Mouse (Mus musculus) layer of hippocampus, postnatal 36 days (tissue): Measurements from ENCODE around the gene Tigd3. TPM values are rescaled to one million over a fixed set of nuclear protein-coding genes. Genes with fewer than 3 reads are reported as not detected.
A peak's percentile ranks its signal among the peaks of the same experiment; 100 is the strongest.

Source experiments
- DNase-seq, 2 experiments: peaks; one replicate each; pipeline ENCODE4 v3.0.0; 2022
- total RNA-seq, 2 experiments: library from RNA; stranded (reverse); gene quantifications; 2 replicates each; pipeline ENCODE4 v1.2.3; 2021

The Tigd3 gene
- total RNA-seq, 2 experiments from 2014 or later: 1.9 to 2.2 TPM

DNA sequence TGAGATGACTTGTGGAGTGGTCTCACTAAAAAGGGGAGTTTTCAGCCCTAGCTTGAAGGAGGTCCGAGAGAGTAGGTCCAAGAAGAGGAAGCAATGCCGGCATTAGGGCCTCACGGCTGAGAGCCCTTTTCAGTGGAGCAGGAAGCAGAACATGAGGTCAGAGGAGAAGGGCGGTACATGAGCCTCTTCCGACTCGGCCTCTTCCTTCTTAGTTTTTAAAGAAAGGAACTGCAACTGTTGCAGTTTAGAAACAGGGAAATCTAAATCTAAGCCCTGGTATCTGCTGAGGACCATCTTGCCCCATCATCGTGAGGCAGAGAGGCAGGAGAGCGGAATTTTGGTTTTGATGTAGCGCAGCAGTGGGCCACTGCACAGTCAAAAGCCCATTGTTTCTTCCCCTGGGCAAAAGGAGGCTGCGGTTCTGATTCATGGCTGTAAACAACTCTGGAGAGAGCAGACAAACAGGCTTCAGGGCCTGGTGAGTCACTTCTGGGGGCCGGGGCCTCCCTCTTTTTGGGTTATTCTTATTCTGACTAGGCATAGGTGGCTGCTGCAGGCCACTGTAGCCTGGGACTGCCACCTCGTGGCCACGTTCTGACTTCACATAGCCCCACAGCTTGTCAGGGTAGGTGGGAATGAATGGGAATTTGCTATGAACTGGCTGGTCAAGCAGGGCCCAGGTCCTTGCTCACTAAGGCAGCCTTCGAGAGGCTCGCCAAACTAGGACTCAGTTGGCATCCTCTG is 16.2 kb downstream of the Tigd3 start, which contains the start of gene Slc25a45:
TSS of gene Slc25a45 (plus strand) at position 191 of the 744 bp plus-strand sequence.
- peak; percentile 68 to 71 for DNase-seq

GRCm38 (mm10) chr19:5874969-5875480 is 18.9 kb downstream of the Tigd3 start, which contains the start of gene Frmd8:
TSS of gene Frmd8 (minus strand) at chr19:5875274.
- DNase-seq: peak; percentile 89 to 91

GRCm38 (mm10) chr19:5874391-5874968 is 19.5 kb downstream of the Tigd3 start:
- no peak for DNase-seq

GRCm38 (mm10) chr19:5872931-5873556 is 20.9 kb downstream of the Tigd3 start:
- no peak for DNase-seq

DNA sequence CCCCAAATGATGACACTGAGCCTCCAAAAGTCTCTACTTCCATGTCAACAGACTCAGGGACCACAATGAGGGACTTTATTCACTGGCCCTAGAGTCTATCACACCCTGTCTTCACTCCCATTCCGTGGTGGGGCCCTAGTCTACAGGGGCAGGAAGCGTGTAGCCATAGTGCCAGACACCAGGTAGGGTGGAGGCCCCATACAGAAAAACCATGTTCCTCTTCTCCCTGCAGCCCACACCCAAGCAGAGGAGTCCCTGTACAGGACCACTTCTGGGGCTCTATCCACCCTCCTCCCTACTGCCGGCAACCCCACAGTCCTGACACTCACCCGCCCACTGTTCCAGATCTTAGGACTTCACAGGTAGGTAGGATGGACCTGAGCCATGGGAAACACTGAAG is 21.4 kb downstream of the Tigd3 start:
- DNase-seq: no peak

GRCm38 (mm10) chr19:5871683-5872082 is 22.3 kb downstream of the Tigd3 start:
- no peak for DNase-seq

DNA sequence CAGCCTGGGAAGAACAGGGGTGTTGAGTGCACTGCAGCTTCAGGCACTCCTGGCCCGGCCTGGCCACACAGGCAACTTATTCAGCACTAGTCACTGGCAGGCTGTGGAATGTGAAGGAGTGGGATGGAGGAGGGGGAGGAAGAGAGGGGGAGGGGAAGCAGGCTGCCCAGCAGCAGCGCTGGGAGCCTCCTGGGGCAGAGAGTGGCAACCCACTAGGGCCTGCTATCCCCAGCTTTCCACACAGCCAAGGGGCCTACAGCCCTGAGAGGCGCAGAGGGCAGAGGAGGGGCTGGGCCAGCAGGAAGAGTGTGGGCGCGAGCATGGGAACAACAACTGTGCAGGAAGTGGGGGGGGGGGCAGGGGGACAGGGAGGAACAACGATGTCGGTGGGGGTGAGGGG is 22.7 kb downstream of the Tigd3 start:
- no peak for DNase-seq

DNA sequence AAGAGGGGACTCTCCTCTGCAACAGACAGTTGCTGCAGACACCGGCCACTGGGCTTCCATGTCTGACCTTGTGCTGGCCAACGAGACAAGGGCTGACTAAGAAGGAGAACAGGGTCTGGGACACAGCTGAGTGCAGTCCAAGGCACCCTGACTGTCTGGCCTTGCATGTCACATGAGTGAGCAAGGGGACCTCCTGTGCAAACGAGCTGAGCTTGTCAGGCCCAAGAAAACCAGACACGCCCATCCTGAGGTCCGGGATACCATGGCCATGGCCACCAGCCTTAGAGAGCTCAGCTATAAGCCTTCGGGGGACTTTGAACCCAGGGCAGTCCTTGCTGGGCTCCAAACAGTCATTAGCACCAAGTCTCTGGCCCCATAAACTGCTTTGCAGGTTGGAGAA is 25.9 kb downstream of the Tigd3 start:
- no peak for DNase-seq

- no peak for DNase-seq
These were observed 29.1 kb downstream of the Tigd3 start for GRCm38 (mm10) chr19:5864710-5865398.

- DNase-seq: no peak
These were observed 30.2 kb downstream of the Tigd3 start for GRCm38 (mm10) chr19:5863776-5864175.

GRCm38 (mm10) chr19:5862335-5863085 is 31.4 kb downstream of the Tigd3 start:
- no peak for DNase-seq

- DNase-seq: no peak
These were observed 37.3 kb downstream of the Tigd3 start for GRCm38 (mm10) chr19:5856604-5857003.

GRCm38 (mm10) chr19:5852035-5852722 is 41.8 kb downstream of the Tigd3 start:
- no peak for DNase-seq

DNA sequence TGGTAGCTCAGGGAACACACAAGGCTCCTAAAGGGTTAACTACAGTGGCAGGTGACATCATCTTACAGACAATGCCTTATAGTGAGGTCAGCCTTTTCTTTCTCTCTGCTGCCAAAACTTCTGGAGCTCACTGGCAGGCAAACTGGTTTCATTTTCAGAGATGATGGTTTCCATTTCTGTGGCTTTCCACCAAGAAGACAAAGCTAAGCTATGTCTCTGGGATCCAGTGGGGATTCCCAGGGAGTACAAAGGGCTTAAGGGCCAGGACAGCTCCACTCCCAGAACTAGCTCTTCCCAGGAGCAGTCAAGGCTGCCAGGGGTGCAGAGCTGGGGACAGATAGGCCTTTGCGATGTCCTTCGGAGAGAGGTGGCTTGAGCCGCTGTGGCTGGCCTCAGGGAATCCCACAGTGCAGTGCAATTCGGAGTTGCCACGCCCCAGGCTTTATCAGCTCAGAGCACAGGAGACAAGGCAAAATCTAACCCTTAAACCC is 42.4 kb downstream of the Tigd3 start:
- no peak for DNase-seq

DNA sequence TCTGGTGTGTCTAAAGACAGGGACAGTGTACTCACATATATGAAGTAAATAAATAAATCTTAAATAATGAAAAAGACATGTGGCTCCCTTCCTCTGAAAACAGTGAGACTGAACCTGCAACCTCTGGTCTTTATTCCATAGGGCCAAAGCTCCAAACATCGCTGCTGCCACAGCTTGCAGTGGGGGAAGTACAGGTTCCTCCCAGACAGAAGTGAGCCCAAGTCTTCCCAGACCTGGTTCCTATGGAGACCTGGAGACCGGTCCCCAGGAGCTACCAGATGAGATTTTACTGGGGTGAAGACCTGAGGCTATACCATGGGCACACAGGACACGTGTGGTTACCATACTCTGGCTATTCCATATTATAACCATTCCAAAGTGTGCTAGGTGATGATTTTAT is 43.1 kb downstream of the Tigd3 start:
- DNase-seq: no peak

GRCm38 (mm10) chr19:5849843-5850527 is 44.0 kb downstream of the Tigd3 start:
- DNase-seq: peak; percentile 89 to 90

- no peak for DNase-seq
These were observed 44.9 kb downstream of the Tigd3 start for GRCm38 (mm10) chr19:5848826-5849672.

DNA sequence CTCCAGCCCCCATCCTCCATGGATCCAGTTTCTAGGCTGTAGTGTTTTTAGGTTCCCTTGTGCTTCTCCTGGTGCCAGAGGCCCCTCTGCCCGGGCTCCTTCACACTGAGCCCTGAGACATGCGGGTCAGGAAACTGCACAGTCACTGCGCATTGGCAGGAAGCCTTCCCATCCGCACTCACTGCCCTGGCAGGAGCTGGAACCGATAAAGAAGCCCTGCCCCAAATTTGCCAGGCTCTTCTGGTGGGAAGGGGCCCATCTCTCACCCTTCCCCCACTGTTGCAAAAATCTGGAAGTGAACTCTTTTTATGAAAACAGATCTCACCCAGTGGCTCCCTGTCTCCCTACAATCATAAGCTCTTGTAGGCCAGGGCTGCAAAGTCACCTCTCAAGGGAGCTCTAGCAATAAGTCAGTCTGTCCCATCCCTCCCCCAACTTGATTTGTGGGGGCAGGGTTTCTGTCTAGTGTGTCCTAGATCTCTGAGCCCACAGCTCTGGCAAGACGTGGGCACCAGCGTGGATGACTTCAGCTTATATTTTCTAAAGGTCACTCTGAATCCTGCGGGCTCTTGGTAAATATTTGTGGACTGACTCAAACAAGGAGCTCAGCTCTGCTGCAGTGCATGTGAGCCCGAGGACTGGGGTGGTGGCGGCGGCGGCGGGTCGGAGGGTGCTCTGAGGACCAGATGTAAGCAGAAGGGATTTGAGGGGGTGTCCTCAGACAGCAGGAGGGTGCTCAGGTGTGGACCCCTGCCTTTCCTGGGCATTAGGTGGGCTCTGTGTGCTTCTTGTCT is 45.7 kb downstream of the Tigd3 start:
- DNase-seq: peak; percentile 40 to 41

- DNase-seq: no peak
These were observed 46.6 kb downstream of the Tigd3 start for GRCm38 (mm10) chr19:5847306-5847796.
